Mouse (Mus musculus) thymus, postnatal 10 days (tissue): ENCODE data around the gene Rnaseh2b.

ENCODE experiments used
- DNase-seq, 2 experiments: peaks; one replicate each; pipeline ENCODE4 v3.0.0; 2021; ENCODE audit warnings: low spot score in 2 of 2

Gene Rnaseh2b

DNA sequence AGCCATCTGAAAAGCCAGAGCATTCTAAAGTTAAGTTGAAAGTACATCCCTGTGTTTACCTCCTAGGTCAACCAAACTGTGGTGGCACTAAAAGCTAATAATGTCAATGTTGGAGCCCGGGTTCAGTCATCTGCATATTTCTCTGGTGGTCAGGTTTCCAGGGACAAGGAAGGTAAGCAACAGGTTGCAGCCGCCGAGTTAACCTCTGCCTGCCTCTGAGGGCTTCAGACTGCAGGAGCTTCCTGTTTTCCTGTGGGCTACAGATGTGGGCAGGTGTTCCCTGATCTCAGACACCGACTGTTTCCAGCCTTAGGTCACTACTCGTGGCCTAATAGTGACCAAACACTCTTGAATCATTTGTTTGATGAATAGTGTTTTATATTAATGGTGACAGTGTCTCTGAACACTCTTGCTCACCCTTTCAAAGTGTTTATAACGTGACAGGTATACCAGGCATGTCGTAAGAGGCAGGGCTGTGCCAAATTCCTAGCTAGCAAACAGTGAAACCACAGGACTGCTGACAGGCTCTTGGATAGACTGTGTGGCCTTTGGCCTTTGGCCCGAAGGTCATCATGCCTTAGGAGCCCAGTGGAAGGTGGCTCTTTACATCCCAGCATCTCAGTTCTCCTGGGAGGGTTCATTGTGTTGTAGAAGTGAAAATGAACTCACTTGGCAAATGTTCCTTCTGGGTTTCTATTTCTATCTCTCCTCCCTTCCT, 69.0 kb downstream of the Rnaseh2b start:
- DNase-seq, result no peak

DNA sequence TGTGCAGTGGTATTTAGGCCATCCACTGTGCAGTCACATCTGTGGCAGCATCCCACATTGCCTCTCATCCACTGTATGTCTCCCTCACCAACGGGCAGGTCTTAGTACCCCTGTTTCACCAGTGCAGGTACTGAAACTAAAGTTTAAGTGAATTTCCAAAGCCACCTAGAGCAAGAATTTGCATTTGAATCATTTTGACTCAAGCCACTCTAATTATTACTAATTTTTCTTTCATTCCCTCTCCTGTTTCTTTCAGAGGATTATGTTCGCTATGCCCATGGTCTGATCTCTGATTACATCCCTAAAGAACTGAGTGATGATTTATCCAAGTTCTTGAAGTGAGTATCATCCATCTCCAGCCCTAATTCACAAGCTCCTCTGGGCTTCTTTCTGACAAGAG, 71.4 kb downstream of the Rnaseh2b start:
- DNase-seq, result no peak

DNA sequence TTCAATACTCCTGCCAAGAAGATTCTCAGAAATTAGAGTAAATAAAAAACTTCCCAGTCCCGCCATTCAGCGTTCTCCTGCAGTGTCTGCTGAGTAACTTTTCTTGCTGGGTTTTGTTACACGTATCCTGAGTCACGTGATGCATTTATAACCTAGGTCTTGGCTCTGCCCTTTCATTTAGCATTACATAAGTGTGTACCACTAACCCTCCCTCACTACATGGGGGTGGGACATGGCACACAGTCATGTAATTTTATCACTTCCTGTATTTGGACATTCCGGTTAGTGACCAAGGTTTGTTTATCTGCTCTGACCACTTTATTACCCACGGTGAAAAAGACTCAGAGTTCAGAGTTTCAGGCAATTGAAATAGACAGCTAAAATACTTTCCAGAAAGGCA, 78.4 kb downstream of the Rnaseh2b start:
- DNase-seq, result no peak

DNA sequence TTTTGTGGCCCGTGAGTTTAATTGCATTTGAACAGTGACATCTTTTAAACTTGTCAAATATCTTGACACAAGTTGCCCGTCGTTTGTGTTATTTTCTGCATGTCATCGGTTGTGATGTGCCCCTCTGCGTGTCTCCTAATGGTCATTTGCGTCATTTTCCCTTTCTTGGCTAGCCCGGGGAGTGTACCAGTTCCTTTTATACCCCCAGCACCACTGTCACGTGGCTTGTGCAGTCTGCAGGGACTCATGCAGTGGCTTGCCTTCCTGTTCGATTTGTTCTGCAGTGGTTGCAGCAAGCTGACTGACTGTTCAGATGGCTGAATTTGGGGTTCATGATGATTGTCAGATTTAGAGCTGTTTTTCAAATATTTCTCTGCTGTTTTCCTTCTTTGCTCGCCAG, 81.6 kb downstream of the Rnaseh2b start:
- no peak for DNase-seq

DNA sequence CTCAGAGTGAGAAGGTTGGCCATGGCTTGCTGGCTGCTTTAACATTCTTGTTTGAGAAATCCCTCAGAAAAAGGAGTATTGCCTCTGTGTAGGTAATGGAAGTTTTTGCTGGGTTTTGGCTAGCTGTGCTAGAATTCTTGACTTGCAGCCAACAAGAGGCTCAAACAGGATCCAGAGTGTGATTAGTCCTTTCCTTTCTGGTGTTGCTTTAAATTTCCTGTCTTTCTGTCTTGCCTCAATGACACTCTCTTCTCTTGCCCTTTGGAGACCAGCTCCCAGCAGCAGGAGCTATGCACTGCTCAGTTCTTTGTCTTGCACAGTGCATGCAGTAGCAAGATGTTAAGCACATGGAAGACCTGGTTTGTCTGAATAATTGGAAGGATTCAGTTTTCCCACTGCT, 83.3 kb downstream of the Rnaseh2b start:
- no peak for DNase-seq

DNA sequence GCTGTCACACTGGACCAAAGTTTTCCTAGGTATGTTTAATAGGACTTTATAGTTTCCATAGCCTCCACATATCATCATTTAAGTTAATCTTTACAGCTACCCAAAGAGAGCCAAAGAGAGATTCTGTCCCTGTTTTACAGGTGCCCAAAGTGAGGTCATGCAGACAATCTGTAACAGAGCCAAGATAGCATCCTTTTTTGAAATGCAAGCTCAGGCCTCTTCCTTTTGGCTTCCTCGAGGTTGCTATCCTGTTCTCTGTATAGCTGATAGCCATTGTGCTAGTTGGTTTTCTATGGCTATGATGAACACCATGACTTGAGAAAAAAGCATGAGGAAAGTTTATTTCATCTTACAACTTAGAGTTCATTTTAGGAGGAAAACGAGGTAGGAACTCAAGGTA, 83.7 kb downstream of the Rnaseh2b start:
- no peak for DNase-seq

DNA sequence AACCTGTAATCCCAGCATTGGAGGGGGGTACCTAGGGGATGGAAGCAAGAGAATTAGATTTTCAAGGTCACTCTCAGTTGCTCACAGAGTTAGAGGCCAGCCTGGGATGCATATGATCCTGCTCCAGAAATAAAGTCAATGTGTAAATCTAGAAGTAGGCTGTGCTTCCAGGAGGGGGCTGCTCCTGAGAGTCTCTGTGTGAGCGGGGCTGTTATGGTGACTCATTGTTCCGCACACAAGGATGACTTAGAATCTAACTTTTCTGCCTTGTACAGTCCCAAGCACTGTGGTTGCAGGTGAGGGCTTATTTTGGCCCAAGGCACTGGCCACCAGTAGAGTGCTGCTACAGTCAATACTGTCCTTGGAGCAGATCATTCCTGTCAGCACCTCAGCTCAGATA, 87.0 kb downstream of the Rnaseh2b start:
- no peak for DNase-seq

DNA sequence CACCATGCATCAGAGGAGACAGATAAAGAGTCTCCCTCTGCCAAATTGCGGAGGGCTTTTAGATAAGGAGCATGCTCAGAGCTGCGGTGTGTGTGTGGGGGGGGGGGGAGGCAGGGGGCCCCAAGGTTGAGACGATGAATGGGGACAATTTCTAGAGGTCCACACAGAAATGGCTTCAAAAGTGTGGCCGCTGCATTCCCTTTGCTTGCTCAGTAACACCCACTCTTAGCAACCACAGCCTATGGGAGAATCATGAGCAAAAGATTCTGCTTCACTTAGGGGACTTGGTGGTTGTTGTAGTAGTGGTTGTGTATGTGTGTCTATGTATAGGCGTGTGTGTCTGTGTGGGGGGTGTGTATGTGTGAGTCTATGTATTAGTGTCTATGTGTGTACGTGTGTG, 88.2 kb downstream of the Rnaseh2b start:
- no peak for DNase-seq

DNA sequence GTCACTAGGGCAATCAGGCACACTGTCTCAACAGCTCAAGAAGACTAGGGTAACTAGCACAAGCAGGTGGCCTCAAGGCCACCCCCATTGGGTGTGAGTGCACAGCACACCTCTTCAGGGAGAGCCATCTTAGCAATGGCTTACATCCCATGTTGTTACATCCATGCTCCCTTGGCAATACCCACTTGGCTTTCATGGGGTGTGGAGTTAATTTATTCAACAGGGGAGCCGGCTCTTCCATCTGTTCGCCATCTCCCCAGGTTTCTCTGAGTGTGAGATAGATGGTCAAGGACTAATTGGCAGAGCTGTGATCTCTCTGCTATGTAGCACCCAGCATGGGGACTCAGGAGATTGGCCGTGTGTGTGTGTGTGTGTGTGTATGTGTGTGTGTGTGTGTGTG, 90.7 kb downstream of the Rnaseh2b start:
- DNase-seq, result no peak

DNA sequence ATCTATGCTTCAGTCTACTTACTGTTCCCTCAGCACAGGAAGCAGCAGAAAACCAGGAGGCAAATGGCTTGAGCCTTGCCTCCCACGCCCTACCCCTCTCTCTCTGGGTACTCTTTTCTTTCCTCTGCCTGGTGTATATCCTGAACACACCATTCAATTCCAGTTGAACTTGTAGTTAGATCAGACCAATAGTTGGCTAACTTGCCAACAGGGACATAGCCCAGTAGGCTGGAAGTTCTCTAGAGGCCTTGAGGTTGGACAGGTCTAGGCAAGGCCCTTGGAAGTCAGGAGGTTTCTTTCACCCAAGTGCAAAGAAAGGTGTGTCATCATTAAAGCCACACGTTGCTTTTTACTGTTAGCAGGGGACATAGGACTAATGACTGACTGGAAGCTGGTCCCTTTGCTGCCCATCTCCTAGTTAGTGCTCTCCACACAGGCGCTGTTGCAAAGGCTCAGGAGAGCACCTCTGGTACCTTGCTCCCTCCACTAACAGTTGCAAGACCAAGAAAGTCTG, 91.5 kb downstream of the Rnaseh2b start:
- DNase-seq, result no peak

DNA sequence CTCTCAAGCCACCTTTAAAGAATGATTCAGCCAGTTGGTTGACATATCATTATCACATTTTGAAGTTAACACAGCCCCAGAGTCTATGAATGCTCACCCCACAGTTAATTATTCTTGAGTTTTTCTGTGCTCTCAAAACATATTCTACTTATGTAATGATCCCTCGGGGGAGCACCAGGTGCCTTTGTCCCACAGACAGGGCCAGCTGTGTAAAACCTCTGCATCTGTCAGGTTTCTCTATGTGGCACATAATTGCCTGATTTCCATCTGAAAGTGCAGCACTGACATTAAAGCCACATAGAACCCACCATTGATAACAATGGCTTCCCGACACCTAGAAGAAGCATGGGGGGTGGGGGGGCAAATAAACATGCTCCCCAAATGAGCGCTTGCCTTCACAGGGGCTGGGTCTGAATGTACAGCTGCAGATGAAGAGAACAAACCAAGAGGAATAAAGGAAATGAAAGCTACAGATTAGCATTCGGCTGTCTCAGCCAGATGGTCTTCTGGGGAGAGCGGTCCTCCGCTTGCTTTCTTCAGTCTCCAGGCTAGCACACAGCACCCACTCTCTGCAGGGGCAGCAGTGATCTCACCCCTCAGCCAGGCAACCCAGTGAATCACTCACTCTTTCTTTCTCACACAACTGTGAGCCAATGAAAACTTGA, 96.8 kb downstream of the Rnaseh2b start:
- DNase-seq, result no peak

DNA sequence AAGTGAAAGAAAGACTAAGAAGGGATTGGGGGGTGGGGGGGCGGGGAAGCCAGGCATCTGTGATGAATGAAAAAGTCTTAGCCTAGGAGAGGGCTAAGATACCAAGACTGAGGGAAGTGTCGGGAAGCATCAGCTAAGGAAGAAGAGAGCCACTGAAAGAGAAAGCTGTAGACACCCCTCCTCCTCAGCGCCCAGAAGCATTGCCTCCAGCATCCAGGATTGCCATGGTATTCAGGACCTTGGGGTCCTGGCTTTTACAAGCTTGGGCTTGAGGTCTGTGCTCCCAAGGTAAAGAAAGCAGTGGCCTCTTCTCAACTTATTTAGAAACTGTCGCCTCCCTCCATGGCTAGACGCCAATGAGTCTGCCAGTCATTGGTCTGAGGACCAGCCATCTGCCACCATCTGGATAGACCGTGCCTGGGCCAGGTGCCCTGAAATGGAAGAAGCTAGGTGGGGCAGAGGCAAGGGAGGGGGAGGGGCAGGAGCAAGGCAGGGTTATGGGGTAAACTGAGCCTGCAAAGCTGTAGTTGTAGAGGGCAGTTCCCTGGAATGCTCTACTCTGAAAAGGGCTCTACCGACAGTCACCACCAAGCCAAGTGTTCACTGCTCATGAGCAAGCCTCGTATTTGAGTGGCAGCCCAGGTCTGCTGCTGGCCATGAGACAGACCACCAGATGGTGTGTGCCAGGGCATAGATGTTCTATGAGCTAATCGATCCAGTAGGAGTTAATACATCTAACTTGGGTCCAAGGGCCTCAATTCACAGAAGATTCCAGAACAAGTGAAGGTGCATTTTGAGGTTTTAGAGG, 97.5 kb downstream of the Rnaseh2b start:
- no peak for DNase-seq

DNA sequence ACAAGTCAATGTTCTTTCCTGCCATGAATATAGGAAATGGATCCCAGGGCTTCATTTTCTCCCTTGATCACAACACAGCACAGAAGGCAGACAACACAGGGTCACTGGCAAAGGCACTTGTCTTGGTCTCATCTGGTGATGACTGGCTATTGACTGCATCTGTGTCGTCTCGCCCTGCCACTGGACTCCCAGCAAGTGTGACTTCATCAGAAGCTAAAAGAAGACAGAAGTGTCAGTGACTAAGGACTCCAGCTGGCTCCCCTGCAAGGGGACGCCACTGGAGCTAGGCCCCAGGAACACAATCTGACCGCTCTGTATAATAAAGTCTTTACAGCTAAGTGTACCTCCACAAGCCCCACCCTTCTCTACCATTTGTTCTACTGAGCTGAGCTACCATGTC, 100.4 kb downstream of the Rnaseh2b start:
- no peak for DNase-seq

DNA sequence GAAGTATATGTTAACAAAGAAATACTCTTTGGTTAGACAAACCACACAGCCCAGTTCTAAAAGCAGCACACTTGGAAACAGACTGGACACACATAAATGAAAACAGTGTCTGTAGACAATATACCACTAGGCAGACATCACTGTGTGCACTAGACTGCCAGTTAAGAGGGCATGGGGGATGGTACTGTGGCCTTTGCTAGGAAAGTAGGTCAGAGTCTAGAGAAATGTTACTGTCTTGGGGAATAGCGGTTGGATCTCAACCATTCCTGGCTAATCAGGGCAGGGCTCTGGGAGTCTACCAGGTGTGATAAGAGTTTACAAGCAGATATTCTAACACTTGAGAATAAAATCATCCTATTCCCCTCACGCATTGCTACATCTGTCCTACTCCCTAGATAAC, 103.0 kb downstream of the Rnaseh2b start:
- DNase-seq, result no peak

DNA sequence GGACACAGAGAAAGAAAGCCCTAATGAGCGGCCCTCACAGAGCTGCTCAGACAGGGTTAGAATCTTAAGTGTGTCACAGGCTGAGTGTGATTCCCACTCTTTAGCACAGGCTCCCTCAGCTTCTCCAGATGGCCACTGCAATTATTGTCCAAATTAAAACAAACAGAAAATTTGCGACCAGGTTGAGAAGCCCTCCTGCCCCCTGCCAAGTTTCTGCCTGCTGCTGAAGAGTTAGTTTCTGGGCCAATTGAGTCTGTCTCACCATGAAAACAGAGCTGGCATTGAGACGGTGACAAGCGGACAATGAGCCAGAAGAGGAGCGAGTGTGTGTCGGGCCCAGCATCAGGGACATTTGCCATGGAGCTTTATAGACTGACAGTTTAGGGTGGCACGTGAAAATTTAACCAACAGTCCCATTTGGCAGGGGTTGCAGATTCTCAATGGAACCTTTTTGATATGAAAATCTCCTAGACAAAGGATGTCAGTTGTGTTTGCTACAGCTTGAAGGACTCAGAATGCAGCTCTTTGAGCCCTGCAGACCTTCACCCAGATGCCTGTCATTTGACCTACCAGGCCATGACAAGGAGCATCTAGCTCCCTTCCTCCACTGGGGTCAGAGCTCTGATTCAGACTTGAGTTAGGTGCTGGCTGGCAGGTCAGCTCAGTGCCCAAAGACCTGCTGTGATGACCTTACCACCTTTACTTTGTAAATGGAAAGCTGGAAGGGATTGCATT, 123.8 kb downstream of the Rnaseh2b start:
- DNase-seq, result no peak

DNA sequence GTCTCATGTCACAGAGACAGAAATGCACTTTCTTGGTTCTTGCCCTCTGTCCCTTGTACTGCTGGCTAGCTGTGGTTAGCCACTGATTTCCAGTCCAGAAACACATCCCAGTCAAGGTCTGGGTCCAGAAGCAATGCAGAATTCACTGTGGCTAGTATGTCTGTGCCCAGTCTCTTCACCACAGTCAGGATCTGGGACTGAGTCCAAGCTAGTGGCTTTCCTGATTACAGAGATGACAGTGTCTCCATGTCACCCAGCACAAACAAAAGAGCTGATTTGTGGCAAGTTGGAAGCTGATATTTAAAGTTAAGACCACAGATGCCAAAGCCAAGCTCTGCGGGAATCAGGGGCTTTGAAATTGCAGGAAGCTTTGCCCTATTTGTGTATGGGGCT, 124.3 kb downstream of the Rnaseh2b start:
- no peak for DNase-seq

DNA sequence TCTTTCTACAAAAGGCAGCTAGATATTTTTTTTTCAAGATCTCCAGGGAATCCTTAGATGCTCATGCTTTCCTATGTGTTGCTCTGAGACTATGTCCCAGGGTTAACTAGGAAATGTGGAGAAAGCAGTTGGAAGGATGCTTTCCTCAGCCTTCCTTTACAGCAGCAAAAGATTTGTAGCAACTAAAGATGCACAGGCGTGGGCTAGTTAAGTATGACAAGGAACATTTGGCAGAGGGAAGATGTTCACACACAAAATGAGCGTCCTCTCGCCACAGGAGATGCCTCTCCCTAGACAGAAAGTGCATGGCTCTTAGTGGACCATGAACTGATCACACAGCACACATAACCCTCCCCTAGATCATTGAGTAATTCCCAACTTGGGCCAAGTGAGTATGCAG, 125.1 kb downstream of the Rnaseh2b start:
- no peak for DNase-seq

DNA sequence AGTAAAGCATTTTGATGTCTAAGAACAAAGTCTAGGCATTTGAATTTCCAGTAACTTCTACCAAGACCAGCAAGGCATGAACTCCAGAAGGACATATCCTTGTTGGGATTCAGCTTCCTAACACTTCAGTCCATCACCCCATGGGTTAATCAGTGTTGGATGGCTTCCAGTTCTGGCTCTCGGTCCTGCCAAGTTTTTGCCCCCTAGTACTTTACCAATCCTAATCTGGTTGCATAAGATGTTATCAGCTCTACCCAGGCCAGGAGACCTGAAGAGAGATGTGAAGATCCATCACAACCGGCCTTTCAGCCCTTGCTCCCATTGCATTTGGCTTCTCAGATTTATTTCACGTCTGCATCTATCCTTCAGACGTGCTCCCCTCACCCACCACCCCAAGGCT, 129.9 kb downstream of the Rnaseh2b start:
- no peak for DNase-seq
